Mouse (Mus musculus) ovary, postnatal 10 days (tissue): ENCODE measurements around the gene Myh6.
"Not testable (repeated sequence)": the region's sequence is repeated elsewhere in the genome, so short reads cannot be mapped to it uniquely, and the experiment has no call there.

Source experiments
- DNase-seq: peaks from one replicate; pipeline ENCODE4 v3.0.0; 2022; ENCODE audit warnings: low spot score

Gene Myh6

GRCm38 (mm10) chr14:54994869-54995186, 28.1 kb upstream of the Myh6 start:
- DNase-seq, result no peak

- no peak for DNase-seq
Observed at GRCm38 (mm10) chr14:54994136-54994868, 27.6 kb upstream of the Myh6 start, which contains the start of gene Myh7. Gene Myh7 (minus strand): TSS chr14:54994626.

GRCm38 (mm10) chr14:54993636-54994035, 26.9 kb upstream of the Myh6 start:
- no peak for DNase-seq

- DNase-seq, result no peak
Observed at GRCm38 (mm10) chr14:54992196-54992595, 25.5 kb upstream of the Myh6 start.

- DNase-seq, result no peak
Observed at GRCm38 (mm10) chr14:54989886-54990441, 23.2 kb upstream of the Myh6 start.

GRCm38 (mm10) chr14:54988882-54989281, 22.2 kb upstream of the Myh6 start:
- no peak for DNase-seq

- not testable (repeated sequence) for DNase-seq
Observed at GRCm38 (mm10) chr14:54988350-54988874, 21.7 kb upstream of the Myh6 start.

GRCm38 (mm10) chr14:54981934-54982333, 15.2 kb upstream of the Myh6 start:
- DNase-seq, result no peak

GRCm38 (mm10) chr14:54978664-54979063, 11.9 kb upstream of the Myh6 start:
- DNase-seq, result no peak

- no peak for DNase-seq
Observed at GRCm38 (mm10) chr14:54976633-54977032, 9.9 kb upstream of the Myh6 start, which contains the start of gene Gm17428. Gene Gm17428 (plus strand): TSS chr14:54976933.

- DNase-seq, result no peak
Observed at GRCm38 (mm10) chr14:54974068-54974791, 7.5 kb upstream of the Myh6 start.

GRCm38 (mm10) chr14:54972786-54973185, 6.1 kb upstream of the Myh6 start:
- DNase-seq, result not testable (repeated sequence)

- DNase-seq, result no peak
Observed at GRCm38 (mm10) chr14:54968344-54968743, 1.6 kb upstream of the Myh6 start.

- no peak for DNase-seq
Observed at GRCm38 (mm10) chr14:54967874-54968273, 1.1 kb upstream of the Myh6 start.

GRCm38 (mm10) chr14:54965631-54966030, 1.1 kb downstream of the Myh6 start:
- DNase-seq, result no peak

- DNase-seq, result no peak
Observed at GRCm38 (mm10) chr14:54965044-54965443, 1.7 kb downstream of the Myh6 start.

- no peak for DNase-seq
Observed at GRCm38 (mm10) chr14:54963727-54964126, 3.0 kb downstream of the Myh6 start.

GRCm38 (mm10) chr14:54962714-54963113, 4.0 kb downstream of the Myh6 start:
- no peak for DNase-seq

GRCm38 (mm10) chr14:54961487-54961886, 5.2 kb downstream of the Myh6 start:
- no peak for DNase-seq

- DNase-seq, result no peak
Observed at GRCm38 (mm10) chr14:54960769-54961168, 6.0 kb downstream of the Myh6 start.

GRCm38 (mm10) chr14:54959853-54960613, 6.7 kb downstream of the Myh6 start:
- not testable (repeated sequence) for DNase-seq

GRCm38 (mm10) chr14:54959197-54959596, 7.5 kb downstream of the Myh6 start:
- no peak for DNase-seq
